Mouse (Mus musculus) limb, embryonic 10.5 days (tissue): ENCODE data around the gene Tigd3. TPM values are rescaled to one million over a fixed set of nuclear protein-coding genes. Genes with fewer than 3 reads are reported as not detected.

Experiments used
- DNase-seq: peaks from one replicate; pipeline ENCODE4 v3.0.0-alpha.2; 2017; ENCODE audit warnings: low spot score
- H3K27ac ChIP-seq: fragments of 300-500 bp; sonication (generic); 2 replicates; pipeline ENCODE4 v1.5.1; 2016; ENCODE audit warnings: mild to moderate bottlenecking
- H3K27me3 ChIP-seq: fragments of 300-500 bp; sonication (generic); 2 replicates; pipeline ENCODE4 v1.6.1; 2016; ENCODE audit warnings: low read depth, mild to moderate bottlenecking; ENCODE audit not compliant: poor library complexity, severe bottlenecking
- H3K36me3 ChIP-seq: fragments of 300-500 bp; sonication (generic); 2 replicates; pipeline ENCODE4 v1.6.1; 2016; ENCODE audit warnings: mild to moderate bottlenecking, moderate library complexity
- H3K4me1 ChIP-seq: fragments of 300-500 bp; sonication (generic); 2 replicates; pipeline ENCODE4 v1.6.1; 2016
- H3K4me3 ChIP-seq: fragments of 300-500 bp; sonication (generic); 2 replicates; pipeline ENCODE4 v1.5.1; 2016; ENCODE audit warnings: mild to moderate bottlenecking, moderate library complexity
- H3K9me3 ChIP-seq: fragments of 300-500 bp; sonication (generic); replicated peaks from 2 replicates; pipeline ENCODE4 v1.6.1; 2016; ENCODE audit warnings: mild to moderate bottlenecking
- WGBS: fragments of 180-500 bp; shearing (Covaris S2); methylation state at CpG from one replicate; pipeline ENCODE4 v1.1.7; 2016; 5-methylcytosine and 5-hydroxymethylcytosine counted together
- polyA plus RNA-seq: library from polyadenylated mRNA; unstranded; fragments of >200 nt; fragmentation: Nextera tagmentation; extraction: Ambion mirVana; gene quantifications from 2 replicates; pipeline ENCODE4 v1.2.1, GENCODE M21; 2016

The Tigd3 gene
- polyA plus RNA-seq, 1 experiment from 2014 or later = 5.9 TPM

DNA sequence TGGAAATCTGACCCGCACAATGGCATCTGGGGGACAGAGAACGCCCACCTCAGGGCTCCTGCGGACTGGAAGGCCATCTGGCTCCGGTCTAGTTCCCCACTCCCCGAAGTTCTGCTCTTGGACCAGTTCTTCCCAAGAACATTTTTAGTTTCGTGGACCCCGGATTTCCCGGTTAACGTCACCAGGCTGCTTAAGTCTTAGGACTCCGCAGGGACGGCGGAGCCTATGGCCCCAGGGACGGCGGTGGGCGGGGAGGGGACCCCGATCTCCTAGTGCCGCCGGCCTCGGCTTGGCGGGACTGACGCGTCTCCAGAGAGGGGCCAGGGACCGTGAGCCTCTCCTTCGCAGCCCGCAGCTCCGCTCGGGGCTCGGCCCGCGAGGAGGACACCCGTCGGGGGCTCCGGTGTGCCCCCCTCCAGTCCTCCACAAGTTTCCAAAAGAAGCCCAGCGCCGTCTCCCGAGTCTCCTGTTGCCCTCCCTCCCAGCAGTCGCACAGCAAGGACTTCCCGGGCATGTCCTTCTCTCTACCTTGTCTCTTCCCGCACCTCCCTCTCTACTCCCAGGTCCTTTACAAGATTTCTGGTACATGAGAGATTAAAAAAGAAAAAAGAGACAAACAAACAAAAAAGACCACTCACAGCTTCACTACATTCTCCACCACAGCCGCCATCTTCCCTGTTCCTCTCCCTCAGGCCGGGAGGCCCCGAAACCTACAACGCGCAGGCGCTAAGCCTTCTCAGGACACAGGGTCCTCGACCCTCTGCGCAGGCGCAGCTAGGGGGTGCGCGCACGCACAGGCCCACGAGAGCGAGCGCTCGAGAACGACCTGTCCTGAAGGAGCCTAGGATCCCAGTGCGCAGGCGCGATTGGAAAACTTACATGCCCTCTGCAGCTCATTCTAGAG is 18.4 kb upstream of the Tigd3 start:
- Histone ChIP-seq H3K4me1 (peaks cover 30% of the 10 kb centered on the region), H3K27ac (peak overlapping the region; percentile 96), H3K9me3 (no peaks in the 10 kb centered on the region), H3K4me3 (peak overlapping the region; percentile 97), H3K27me3 (no peaks in the 10 kb centered on the region), H3K36me3 (peaks cover 33% of the 10 kb centered on the region)
- DNase-seq = peak; percentile 100
- under 1% methylated on average over 59 of the region's 59 CpGs for WGBS

DNA sequence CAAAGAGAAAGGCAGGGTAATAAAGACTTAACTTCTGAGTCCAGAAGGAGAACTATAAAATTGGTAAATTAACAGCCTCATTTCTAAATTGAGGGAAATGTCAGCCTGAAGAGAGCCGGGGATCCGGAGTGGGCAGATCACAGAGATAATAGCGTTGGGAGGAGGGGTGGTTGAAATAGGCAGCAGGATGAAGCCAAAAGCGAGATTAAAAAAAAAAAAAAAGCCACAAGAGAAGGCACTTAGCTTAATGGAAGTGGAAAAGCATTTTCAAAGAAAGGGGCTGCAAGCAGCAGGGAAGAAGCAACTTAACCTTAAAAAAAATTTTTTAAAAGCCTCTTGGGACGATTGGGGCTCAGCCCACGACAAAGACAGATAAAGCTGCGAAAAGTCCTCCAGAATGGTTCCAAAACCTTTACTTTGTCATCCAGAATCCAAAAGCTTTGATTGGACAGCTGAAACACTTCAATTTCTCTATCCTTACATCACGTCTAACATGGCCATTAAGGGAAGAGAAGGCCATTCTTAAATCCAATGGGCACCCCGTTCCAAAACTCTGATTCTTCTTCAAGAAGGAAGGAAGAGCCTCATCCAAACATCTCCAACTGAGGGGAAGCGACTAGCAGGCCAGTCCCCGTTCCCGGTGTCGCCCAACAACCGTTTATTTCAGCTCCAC is 17.6 kb upstream of the Tigd3 start:
- Histone ChIP-seq H3K4me3 (peak overlapping the region; percentile 97), H3K4me1 (peaks cover 30% of the 10 kb centered on the region), H3K36me3 (peaks cover 41% of the 10 kb centered on the region), H3K27me3 (no peaks in the 10 kb centered on the region), H3K9me3 (no peaks in the 10 kb centered on the region), H3K27ac (peak overlapping the region; percentile 96)
- no peak for DNase-seq
- 13% methylated on average over 14 of the region's 14 CpGs for WGBS

DNA sequence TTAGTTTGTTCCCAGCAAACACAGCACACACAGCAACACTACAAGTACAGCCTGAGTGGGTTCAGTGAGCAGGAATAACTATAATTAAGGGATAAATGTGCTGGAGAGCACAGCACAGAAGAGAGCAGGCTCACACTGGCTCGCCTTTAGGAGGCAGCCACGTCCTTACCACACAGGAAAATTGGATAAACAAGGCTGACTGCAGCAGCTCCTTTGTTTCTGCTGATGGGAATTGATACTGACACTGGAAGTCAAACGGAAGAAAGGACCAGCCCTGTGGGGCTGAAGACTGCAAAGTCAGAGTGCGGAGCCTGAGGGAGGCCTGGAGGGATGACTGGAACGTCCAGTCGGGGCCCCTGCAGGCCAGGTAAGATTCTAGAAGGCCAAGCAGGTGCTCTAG is 16.3 kb upstream of the Tigd3 start:
- Histone ChIP-seq H3K9me3 (no peaks in the 10 kb centered on the region), H3K4me3 (0 out of 2 replicates have a peak overlapping the region, but pooled peaks have one; percentile 6), H3K27me3 (no peaks in the 10 kb centered on the region), H3K4me1 (peaks cover 30% of the 10 kb centered on the region), H3K27ac (no peak overlapping the region), H3K36me3 (peaks cover 50% of the 10 kb centered on the region)
- no peak for DNase-seq
- WGBS = 84% methylated on average over 6 of the region's 6 CpGs

DNA sequence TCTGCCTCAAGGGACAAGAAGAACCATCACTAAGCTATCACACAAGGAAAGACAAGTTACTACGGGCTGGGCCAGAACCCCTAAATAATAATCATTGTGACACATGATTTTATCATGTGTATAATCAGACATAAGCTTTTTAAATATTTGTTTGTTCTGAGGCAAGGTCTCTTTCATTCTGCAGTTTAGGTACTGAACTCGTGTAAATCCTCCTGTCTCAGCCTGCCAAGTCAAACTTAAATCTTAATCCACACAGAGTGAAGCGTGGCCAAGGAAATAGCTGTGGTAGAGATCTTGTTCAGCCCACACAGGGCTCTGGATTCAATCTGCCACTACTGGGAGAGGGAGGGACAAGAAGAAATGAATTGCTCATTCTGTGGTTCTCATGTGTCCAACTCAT is 13.3 kb upstream of the Tigd3 start:
- peaks cover 21% of the 10 kb centered on the region for H3K4me1 ChIP-seq
- DNase-seq = no peak
- no peak overlapping the region for H3K27ac ChIP-seq
- H3K27me3 ChIP-seq = no peaks in the 10 kb centered on the region
- no peak overlapping the region; the same call in 1 of the 2 replicates for H3K4me3 ChIP-seq
- H3K36me3 ChIP-seq = peaks cover 74% of the 10 kb centered on the region
- WGBS = 92% methylated on average over 3 of the region's 3 CpGs
- no peaks in the 10 kb centered on the region for H3K9me3 ChIP-seq

DNA sequence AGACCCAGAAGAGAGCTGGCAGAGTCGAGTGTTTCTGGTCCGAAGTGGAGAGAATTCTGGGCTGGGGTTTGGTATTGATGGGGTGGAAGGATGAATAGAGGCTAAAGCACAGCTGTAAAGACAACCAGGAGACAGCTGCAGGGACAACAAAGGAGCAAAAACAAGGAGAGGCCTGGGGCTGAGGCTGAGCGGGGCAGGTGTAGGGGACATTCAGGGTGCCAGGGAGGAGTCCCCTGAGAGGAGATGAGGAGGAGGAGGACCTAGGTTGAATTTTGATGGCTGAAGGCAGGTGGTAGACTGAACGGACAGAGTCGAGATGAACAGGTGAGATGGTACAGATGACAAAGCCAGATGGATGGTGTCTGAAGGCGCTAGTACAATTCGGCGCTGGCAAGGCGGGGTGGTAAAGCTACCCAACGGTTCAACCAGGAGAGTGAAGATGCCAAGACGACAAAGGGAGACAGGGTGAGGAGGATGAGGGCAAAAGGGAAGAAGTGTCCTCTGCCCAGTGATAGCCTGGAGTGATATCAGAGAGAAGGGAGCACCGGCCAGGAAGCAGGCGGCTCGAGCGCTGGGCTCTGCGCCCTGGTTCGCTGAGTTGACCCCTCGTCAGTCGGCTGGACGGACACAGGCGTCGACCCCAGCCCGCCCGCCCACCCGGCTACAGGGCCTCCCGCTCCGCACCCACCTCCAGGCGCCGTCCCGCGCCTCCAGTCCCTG is 507 bp downstream of the Tigd3 start:
- H3K36me3 ChIP-seq = peaks cover 49% of the 10 kb centered on the region
- H3K27me3 ChIP-seq = no peaks in the 10 kb centered on the region
- H3K4me1 ChIP-seq = peaks cover 29% of the 10 kb centered on the region
- H3K27ac ChIP-seq = peak overlapping the region; percentile 91
- WGBS = 14% methylated on average over 30 of the region's 31 CpGs
- DNase-seq = no peak
- peak overlapping the region; percentile 73 for H3K4me3 ChIP-seq
- H3K9me3 ChIP-seq = no peaks in the 10 kb centered on the region

- Histone ChIP-seq H3K27ac (0 out of 2 replicates have a peak overlapping the region, but pooled peaks have one; percentile 91), H3K9me3 (no peaks in the 10 kb centered on the region), H3K4me1 (peaks cover 29% of the 10 kb centered on the region), H3K27me3 (no peaks in the 10 kb centered on the region), H3K4me3 (peak overlapping the region; percentile 73), H3K36me3 (peaks cover 42% of the 10 kb centered on the region)
- 94% methylated on average over 13 of the region's 13 CpGs for WGBS
- DNase-seq = no peak
Observed at GRCm38 (mm10) chr19:5892735-5893134, 1.2 kb downstream of the Tigd3 start.

DNA sequence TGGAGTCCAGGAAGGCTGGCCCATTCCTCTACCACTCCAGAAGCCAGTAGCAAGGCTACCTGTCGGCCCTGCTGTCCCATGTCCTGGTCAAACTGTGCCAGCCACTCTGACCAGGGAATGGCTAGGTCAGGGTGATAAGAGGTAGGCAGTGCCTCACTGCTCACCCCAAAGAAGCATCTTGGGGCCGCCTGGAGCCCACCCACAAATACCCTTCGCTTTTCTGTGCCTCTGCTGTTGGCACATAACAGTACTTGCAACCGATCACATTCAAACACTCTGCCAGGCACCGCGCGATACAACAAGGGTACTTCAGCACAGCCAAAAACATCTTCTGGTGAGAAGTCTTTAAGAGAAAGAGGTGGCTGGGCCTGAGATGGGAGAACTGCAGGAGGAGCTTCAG is 1.7 kb downstream of the Tigd3 start:
- Histone ChIP-seq H3K36me3 (peaks cover 37% of the 10 kb centered on the region), H3K27me3 (no peaks in the 10 kb centered on the region), H3K27ac (no peak overlapping the region), H3K4me3 (peak overlapping the region; percentile 6; the same call in 1 of the 2 replicates), H3K9me3 (no peaks in the 10 kb centered on the region), H3K4me1 (peaks cover 29% of the 10 kb centered on the region)
- WGBS = 93% methylated on average over 7 of the region's 7 CpGs
- DNase-seq = no peak

GRCm38 (mm10) chr19:5891521-5892258 is 2.3 kb downstream of the Tigd3 start:
- no peaks in the 10 kb centered on the region for H3K9me3 ChIP-seq
- no peaks in the 10 kb centered on the region for H3K27me3 ChIP-seq
- H3K4me3 ChIP-seq = peak overlapping the region; percentile 6; the same call in 1 of the 2 replicates
- no peak for DNase-seq
- H3K4me1 ChIP-seq = peaks cover 29% of the 10 kb centered on the region
- no peak overlapping the region for H3K27ac ChIP-seq
- H3K36me3 ChIP-seq = peaks cover 32% of the 10 kb centered on the region
- WGBS = 93% methylated on average over 12 of the region's 12 CpGs

DNA sequence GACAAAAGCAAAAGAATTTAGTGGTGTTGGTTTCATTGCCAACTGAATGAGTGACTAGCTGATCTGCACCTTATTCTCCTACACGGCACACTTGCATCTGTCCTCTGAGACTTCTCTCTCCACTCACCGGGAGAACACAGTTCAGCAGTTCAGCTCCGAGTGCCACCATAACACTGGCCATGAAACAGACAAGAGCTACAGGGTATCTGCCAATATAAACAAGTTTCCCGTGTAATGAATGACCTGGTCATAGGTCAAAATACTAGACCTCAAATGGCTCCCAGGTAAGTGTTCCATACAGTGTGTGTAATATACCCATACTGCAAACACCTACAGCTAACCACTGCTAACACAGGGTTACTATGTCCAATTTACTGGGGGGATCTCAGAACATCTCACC is 4.7 kb downstream of the Tigd3 start:
- DNase-seq = no peak
- Histone ChIP-seq H3K4me1 (peaks cover 23% of the 10 kb centered on the region), H3K36me3 (peaks cover 16% of the 10 kb centered on the region), H3K4me3 (no peak overlapping the region), H3K27ac (no peak overlapping the region), H3K27me3 (no peaks in the 10 kb centered on the region), H3K9me3 (no peaks in the 10 kb centered on the region)
- 77% methylated on average over 4 of the region's 4 CpGs for WGBS

- 0 out of 2 replicates have a peak, but pooled peaks cover 7% of the 10 kb centered on the region for H3K4me1 ChIP-seq
- no peaks in the 10 kb centered on the region for H3K27me3 ChIP-seq
- 83% methylated on average over 3 of the region's 3 CpGs for WGBS
- peaks cover 11% of the 10 kb centered on the region for H3K36me3 ChIP-seq
- no peak for DNase-seq
- no peaks in the 10 kb centered on the region for H3K9me3 ChIP-seq
- no peak overlapping the region for H3K27ac ChIP-seq
- H3K4me3 ChIP-seq = no peak overlapping the region
Observed at GRCm38 (mm10) chr19:5887234-5887815, 6.6 kb downstream of the Tigd3 start.

DNA sequence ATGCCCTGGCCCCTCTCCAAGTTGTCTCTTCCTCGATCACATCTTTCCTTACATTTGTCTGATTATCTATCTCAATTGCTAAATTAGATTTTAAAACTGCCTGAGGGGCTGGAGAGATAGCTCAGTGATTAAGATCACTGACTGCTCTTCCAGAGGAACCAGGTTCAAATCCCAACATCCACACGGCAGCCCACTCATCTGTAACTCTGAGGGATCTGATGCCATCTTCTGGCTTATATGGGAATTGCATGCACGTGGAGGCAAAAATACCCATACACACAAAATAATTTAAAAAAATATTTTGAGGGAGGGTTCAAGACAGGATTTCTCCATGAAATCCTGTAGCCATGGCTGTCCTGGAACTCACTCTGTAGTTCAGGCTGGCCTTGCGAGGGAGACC is 8.1 kb downstream of the Tigd3 start:
- Histone ChIP-seq H3K9me3 (no peaks in the 10 kb centered on the region), H3K27ac (no peak overlapping the region), H3K36me3 (no peaks in the 10 kb centered on the region), H3K4me3 (no peak overlapping the region), H3K4me1 (no peaks in the 10 kb centered on the region), H3K27me3 (no peaks in the 10 kb centered on the region)
- DNase-seq = no peak
- 58% methylated on average over 4 of the region's 4 CpGs for WGBS

- Histone ChIP-seq H3K4me3 (no peak overlapping the region), H3K27ac (0 out of 2 replicates have a peak overlapping the region, but pooled peaks have one; percentile 28), H3K9me3 (no peaks in the 10 kb centered on the region), H3K36me3 (no peaks in the 10 kb centered on the region), H3K4me1 (no peaks in the 10 kb centered on the region), H3K27me3 (no peaks in the 10 kb centered on the region)
- 55% methylated on average over 1 of the region's 1 CpGs for WGBS
- DNase-seq = no peak
Observed at GRCm38 (mm10) chr19:5883935-5884334, 10.0 kb downstream of the Tigd3 start.
